Mouse (Mus musculus): ENCODE measurements at regions not wholly inside any gene's neighbourhood (a gene's known extent, or its start where the extent isn't known, plus 50 kb on each side); places are given as distances from the start of the nearest gene placed in this dataset.

DNA sequence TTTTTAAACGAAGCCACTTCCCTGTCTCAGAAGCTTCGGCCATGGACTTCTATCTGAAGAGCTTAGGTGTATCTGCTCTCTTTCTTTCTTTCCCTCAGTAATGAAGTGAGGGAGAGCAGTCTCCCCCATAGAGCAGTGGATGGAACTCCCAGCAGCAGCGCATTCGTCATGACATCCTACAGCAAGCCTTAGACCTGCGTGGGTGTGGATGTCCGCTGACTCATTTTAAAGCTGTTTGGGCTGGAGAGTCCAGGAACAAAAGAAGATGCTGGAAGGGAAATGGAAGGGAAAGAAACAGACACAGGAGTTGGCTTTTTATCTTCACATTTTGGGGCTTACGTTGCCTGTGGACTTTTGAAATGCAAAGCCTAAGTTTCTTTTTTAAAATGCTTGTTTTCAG is 190.3 kb upstream of the Arhgap24 start:
- DNase-seq (ENCODE audit: low read depth), result no peak

DNA sequence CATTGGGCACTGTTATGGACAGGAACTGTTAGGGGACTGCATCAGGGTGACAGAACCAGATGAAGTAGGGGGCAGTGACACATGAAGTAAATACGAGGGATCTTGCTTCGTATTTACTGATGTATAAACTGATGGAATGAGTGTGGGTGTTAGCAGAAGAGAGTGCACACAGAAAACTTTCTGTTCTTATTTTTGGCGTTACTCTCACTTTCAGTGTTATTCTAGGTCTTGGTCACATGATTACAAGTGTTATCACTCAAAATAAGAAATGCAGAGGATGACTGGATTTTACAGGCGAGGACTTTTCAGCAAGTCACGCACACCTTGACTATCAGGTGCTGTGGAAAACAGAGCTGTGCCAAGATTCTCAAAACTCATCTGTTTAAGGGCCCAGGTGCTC is 185.6 kb upstream of the Arhgap24 start:
- no peak for DNase-seq (ENCODE audit: low read depth)

DNA sequence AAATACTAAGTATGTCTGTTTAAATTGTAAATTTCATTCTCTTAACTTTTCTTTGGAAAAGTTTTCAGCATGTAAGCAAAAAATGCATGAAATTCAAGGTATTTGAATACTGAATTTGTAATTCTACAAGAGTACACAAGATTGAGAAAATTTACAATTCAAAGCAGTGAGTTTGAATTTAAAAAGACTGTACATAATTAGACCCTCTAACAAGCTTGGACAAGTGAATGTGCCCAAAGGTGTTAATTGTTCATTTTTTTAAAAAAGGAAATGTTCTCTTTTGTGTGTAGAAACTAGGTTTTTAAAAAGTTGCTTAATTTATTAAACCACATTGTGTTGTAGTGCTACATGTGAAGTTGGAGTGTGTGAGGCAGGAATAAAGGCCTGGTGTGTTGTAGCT is 174.9 kb upstream of the Arhgap24 start:
- DNase-seq (ENCODE audit: low read depth), result no peak

DNA sequence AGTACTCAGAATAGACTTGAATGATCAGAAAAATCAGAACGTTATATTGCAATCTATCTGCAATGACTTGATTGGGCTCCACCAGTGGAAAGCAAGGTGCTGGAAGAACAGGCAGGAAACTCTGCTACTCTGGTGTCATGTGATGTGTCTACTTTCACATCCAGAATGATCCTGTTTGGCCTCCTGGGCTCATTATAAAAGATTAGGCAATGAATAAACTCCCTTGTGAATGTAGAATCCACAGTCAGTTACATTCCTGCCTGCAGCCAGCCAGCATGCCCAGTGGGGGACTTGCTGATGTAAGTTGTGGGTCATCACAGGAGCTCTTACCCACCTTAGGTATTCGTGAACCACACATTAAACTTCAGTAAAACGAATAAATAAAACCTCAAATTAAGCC is 174.5 kb upstream of the Arhgap24 start:
- no peak for DNase-seq (ENCODE audit: low read depth)

DNA sequence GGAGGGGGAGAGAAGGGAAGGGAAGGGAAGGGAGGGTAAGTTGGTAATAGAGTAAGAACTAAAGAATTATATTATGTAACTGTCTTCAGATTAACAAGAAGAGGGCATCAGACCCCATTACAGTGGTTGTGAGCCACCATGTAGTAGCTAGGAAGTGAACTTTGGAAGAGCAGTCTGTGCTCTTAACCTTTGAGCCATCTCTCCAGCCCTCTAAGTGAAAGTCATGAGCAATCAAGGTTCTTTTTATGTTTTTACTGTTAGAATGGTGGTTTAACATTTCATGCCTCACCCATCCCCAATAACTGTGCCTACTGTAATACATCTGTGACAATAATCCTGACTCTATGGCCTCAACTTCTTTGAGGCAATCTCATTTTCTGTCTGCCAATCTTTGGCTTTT is 169.6 kb upstream of the Arhgap24 start:
- no peak for DNase-seq (ENCODE audit: low read depth)

DNA sequence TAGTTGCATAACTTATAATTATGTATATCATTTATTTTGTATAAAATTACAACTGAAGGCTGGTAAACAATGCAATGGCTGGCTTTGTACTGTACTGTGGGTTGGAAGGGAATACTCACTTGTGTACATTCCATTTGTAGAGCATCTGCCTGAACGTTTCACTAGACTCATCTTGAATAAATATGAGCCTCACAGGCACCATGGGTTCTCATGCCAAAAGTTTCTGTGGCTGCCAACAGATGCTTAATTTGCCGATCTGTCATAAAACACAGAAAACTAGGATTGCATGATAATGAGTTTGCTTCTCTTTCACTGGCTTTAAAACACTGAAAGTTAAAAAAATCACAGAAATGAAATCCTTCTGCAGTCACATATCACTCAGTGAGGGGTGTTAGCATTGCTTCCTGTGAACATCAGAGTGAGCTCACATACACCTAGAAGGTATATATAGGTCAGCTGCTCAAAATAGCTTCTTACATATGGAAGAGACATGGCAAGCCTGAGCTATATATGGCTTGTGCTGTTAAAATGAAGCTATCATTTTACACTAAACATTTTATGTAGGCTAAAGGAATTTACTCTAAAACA is 152.9 kb upstream of the Arhgap24 start:
- DNase-seq (ENCODE audit: low read depth), result no peak

DNA sequence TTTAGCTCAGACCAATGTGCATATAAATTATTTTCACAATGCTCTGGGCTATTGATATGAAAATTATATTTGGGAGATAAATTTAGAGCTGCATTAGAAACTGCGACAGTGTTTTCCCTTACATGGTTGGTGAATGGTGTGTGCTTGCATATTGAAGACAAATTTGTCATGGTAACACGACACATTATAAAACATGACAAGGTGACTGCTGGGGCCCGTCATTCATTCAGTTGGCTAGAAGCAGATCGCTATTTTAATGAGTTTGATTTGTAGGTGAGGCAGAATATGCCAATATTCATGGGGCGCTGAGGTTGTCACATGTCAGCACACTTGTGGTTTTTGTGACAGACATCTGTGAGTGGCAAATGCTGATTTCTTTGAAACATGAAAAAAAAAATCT is 147.3 kb upstream of the Arhgap24 start:
- no peak for DNase-seq (ENCODE audit: low read depth)

DNA sequence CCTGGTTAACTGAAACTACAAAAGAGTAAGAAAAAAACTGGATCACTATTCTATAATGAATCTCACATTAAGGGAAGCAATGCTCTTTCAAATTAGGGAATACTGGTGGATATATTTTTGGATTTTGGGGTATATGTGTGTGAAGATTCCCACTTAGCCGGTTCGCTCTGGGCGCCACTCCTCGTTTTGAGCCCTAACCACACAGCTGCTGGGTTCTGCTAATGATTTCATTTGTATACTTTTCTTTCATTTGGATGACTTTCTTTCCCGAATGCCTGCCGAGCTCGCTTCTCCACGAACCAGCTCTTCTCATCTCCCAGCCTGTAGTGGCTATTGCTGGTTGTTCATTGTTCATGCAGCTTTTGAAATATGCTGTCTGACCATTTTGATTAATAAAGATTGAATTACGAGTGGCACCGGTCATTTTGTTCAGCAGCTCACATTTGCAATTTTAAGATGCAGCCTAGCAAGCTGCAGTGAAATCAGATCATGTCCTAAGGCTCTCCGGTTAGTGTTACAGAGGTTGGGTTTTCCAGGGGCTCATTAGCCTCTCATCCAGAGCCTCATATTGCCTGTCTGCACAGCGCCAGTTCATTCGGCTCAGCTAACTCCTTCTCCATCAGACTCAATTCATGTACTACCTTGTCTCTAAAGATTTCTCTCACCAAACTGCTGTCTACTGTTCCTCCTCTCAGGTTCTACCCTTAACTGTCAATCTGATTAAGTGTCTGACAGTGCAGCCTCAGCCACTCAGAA is 146.6 kb upstream of the Arhgap24 start:
- DNase-seq (ENCODE audit: low read depth), result no peak

DNA sequence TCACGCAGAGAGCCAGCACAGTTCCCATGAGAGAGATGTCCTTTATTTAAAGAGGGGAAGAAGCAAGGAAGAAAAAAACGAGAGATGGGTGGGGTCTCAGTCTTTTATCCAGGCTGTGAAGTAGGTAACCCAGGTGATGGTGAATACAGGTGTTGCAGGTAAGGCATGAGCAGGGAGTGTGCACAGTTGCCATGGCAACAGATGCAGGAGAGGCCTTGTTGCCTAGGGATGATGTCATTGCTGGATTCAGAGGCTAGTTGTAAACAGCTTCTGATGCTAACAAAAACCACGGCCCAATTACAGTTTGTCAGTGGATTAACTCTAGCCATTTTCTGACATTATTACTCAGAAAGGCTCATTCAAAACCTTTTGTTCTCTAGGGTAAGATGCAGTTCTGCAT is 114.7 kb upstream of the Arhgap24 start:
- no peak for DNase-seq (ENCODE audit: low read depth)

DNA sequence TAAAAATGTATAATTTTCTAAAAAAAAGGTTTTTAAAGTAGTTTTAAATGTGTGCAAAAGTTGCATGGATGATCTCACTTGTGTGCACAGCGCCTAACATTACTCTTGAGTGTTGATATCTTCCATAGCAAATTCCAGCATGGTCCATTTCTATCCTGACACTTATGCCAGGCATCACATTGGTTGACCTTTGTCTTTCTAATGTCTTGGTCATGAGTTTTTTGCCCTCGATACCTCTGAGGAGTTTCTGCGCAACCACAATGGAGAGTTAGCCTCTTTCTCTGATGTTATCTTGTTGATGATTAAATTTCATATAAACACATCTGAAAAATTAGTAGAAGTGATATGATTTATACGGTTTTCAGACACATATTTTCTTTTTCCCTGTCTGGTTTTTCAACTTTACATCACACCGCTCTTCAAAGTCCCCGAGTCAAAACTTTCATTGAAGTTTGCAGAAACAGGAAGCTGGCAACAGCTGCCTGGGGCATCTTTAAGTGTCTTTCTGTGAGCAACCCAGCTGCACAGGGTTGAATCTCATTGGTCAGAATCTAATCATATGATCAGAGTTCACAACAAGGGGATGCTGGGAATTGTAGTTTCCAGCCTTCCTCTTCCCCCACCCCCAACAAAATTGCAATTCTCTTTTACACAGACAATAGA is 107.8 kb upstream of the Arhgap24 start:
- no peak for DNase-seq (ENCODE audit: low read depth)

DNA sequence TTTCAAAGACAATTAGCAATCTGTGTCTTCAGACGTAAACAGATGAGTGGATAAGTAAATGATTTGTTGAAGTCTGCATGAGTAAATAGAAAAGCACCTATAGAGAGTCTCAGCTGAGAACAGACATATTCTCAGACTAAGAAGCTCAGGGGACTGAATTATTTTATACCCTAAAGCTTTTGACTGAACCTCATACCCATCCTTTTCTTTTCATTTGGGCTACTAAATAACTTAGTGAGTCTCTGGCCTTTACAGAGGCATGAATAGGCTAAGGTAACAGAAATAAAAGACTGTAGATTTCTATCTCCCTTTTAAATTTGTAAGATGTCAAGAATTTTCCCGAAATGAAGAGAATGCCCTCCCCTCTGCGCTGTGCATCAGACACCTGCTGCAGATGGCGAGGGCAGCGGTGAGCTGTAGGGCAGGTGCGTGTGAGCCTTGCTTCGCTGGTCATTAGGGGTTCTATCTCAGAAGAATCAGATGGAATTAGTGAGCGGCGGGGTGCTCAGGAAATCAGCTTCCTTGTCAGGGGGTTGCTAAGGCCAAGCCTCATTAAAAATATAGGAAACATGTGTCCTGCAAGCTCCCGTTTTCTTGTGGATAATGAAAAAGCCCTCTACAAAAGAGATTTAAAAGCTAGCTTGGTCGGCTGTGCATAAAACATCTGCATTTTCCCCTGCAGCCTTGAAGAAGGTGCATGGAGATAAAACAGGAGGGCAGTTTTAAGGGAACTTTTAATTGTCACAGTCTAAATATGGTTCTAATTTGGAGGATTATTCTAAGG is 107.0 kb upstream of the Arhgap24 start:
- DNase-seq (ENCODE audit: low read depth), result no peak

DNA sequence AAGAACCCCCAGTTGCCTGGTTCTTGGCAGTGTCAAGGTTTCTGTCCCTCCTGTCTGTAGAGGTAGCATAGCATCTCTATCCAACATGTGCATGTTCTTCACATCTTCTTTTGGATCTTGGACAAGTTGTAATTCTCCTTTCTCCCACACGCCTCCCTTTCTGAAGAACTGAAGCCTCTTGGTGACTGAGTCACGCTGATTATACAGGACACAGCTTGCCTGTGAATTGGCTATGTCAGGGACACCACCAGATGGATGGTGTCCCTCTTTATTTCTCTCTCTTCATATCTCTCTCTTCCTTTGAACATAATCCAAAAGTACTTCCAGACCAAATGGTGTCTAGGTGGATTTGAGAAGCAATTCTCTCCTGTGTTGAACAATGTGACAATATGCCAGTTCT is 105.9 kb upstream of the Arhgap24 start:
- DNase-seq (ENCODE audit: low read depth), result no peak

DNA sequence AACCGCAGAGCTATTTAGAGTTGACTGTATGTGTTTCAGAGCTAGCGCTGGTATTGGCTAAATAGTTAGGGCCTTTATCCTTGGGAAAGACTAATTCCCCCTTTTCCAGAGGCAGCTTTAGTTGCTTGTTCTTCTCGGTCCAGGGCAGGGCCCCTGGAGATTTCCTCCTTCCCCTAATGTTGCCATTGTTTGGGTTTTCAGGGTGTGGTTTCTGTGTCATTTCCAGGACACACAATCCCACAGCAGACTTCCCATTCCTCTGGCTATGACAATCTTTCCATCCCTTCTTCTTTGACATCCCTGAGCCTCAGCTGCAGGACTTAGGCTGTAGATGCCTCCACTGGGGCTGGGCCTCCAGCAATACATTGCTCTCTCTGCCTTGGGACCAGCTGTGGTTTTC is 87.2 kb upstream of the Arhgap24 start:
- no peak for DNase-seq (ENCODE audit: low read depth)

DNA sequence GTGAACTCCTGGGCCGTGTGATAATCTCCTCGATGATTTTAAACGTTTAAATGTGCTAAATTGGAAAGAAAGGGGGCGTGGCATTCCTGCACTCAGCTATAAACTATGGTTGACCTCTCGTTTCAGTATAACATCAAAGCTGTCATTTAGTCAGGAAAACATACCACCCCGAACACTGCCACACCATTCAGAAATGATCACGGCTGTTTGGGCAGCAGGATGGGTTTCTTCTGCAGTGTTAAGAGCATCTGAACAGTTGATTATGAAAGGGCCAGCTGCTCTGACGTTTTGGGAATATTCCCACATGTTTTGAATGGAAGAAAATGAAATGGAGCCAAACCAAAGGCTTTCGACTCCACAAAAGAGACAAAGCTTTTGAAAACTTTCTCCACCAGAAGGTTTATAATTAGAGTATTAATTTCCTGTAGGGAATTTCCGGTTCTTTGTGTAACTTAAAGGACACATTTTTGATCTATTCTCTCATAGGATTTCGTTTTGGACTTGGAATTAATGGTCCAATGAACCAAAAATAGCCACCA is 85.5 kb upstream of the Arhgap24 start:
- no peak for DNase-seq (ENCODE audit: low read depth)

DNA sequence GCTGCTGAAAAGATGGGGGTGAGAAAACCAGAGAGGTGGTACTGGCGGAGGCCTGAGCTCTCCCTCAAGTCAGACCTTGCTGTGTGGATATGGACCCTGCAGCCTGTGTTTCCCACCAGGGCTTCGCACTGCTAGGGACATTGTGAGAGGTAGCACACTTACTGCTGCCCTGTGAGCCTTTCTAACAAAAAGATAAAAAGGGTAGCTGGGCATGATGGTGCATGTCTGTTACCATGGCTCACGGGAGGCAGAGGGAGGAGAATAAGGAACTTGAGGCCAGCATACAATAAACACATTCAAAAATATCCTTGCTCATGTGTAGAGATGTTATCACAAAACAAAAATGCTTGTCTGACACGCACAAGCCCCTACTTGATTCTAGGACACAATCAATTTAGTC is 82.2 kb upstream of the Arhgap24 start:
- DNase-seq (ENCODE audit: low read depth), result no peak

DNA sequence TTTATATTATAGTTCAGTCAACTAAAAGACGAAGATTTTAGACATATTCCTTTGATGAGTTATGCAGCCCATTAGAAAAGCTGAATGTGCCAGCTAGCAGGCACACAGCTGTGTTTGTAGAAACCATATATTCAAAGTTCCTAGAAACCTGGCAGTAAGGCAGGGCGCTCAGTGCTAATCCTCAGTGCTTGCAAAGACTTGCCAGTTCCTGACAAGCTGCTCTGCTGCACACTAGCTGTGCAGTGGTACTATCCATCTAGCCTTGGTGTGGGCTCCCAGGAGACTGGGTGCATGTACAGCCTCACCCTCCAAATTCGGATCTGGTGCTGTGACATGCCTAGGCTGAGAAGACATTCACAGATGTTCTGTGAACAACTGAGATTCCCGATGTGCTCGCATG is 63.5 kb upstream of the Arhgap24 start:
- no peak for DNase-seq (ENCODE audit: low read depth)

DNA sequence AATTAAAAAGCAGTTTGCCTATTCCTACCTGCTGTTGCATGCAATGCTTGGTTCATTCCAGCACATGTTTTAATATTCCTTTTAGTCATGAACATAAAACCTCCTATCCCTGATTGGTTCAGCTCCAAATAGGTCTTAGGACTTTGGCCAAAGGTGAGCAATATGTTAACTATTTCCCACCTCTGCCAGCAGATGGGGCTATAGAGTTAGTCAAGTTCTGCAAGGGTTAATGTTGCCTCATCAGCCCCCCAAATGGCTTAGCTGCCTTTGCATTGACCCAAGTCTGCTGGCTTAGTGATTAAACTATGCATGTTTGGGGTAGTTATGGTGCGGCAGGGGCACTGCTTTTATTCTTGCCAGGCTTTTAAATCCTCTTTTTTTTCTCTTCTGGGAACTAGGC is 62.1 kb upstream of the Arhgap24 start:
- peak; percentile 12 for DNase-seq (ENCODE audit: low read depth)

DNA sequence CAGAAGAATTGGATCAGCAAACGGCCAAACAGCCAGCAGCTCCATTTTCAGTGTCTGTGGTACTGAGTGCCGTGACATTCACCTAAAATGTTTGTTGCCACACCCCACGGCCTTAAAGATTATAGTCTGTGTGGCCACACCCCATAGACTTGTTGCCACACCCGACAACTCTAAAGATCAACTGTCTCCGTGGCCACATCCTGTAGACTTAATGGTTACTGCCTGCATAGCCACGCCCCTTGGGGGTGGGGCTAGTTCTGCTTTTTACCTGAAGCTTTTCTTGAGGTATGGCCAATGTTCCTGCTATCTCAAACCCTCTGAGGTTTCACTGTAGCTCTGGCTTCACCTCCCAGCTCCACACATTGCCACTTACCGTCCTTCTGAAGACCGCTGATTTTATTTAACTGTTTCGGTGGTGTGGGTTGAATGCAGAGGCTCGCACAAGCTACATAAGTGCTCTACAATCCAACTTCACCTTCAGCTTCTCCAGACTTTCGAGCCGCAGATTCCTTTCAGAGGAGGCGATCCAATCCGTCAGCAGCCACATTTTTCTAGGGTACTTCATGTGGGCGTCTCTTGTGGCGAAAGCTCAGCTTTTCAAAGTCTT is 56.5 kb upstream of the Arhgap24 start:
- no peak for DNase-seq (ENCODE audit: low read depth)

DNA sequence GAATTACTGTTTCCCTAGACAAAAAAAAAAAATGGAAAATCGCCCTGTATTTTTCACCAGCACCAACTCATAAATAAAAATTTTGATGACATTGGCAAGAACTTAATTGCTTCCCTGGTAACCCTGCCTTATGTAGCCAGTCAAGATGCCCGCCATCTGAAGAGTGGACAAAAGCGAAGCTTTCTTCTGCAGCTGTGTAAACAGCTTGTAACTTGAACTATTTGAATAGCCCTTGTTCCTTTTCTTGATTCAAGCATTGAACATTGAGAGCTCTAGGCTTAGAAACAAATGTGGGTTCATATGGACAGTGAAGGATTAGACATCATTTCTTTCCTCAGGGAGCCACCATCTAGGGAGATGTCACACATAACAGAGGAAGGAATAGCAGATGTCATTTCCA is 52.9 kb upstream of the Arhgap24 start:
- DNase-seq (ENCODE audit: low read depth), result no peak

Measured in 416B (cell line).